Mouse (Mus musculus) G1E (cell line): ENCODE results near the gene Tmem179b. TPM values are rescaled to one million over a fixed set of nuclear protein-coding genes. Genes with fewer than 3 reads are reported as not detected.
A peak's percentile ranks its signal among the peaks of the same experiment; 100 is the strongest.

Experiments
- ATAC-seq: 2 replicates; pipeline ENCODE4 v1.8.0; 2016; ENCODE audit warnings: mild to moderate bottlenecking; ENCODE audit not compliant: insufficient number of reproducible peaks, poor library complexity, low FRiP score, severe bottlenecking; ENCODE audit errors: extremely low read depth
- DNase-seq: peaks from one replicate; pipeline ENCODE4 v3.0.0; 2012; ENCODE audit warnings: low spot score
- H3K27me3 ChIP-seq: 2 replicates; pipeline ENCODE4 v1.6.1; 2012; ENCODE audit warnings: mild to moderate bottlenecking, low read length, inconsistent platforms; ENCODE audit not compliant: insufficient read depth
- H3K36me3 ChIP-seq: replicated peaks from 2 replicates; pipeline ENCODE3; 2012; ENCODE audit warnings: mild to moderate bottlenecking, inconsistent platforms
- H3K4me1 ChIP-seq: 2 replicates; pipeline ENCODE4 v1.6.1; 2012; ENCODE audit warnings: low read depth, low read length, inconsistent platforms, mixed read lengths; ENCODE audit not compliant: insufficient read depth
- H3K4me3 ChIP-seq: 2 replicates; pipeline ENCODE4 v1.5.1; 2012; ENCODE audit warnings: low read depth, mild to moderate bottlenecking, inconsistent platforms, low read length, moderate library complexity, mixed read lengths
- H3K9me3 ChIP-seq: replicated peaks from 2 replicates; pipeline ENCODE4 v1.6.1; 2012; ENCODE audit warnings: inconsistent platforms
- CTCF ChIP-seq: IDR thresholded peaks from 2 replicates; pipeline ENCODE4 v1.5.1; 2012; ENCODE audit warnings: low read depth, low read length, inconsistent platforms, mixed read lengths
- GATA1 ChIP-seq: IDR thresholded peaks from 2 replicates; pipeline ENCODE4 v1.6.1; 2012; ENCODE audit warnings: borderline replicate concordance, low read length, inconsistent platforms, mixed read lengths
- GATA2 ChIP-seq: IDR thresholded peaks from 2 replicates; pipeline ENCODE4 v1.6.1; 2012; ENCODE audit warnings: low read depth, low read length, inconsistent platforms, borderline replicate concordance
- POLR2AphosphoS5 ChIP-seq: IDR thresholded peaks from 2 replicates; pipeline ENCODE4 v1.6.1; 2012; ENCODE audit warnings: low read depth, low read length, inconsistent platforms; ENCODE audit not compliant: insufficient replicate concordance
- TAL1 ChIP-seq: conservative IDR thresholded peaks from 2 replicates; pipeline ENCODE4 v1.6.1; 2012; ENCODE audit warnings: low read depth, low read length, inconsistent platforms, mixed read lengths
- polyA plus RNA-seq: library from polyadenylated mRNA; stranded (reverse); fragments of >175 nt; gene quantifications from 2 replicates; pipeline ENCODE4 v1.2.3, GENCODE M21; 2012
- total RNA-seq, 2 experiments: library from RNA; stranded (forward) in 1 of 2; stranded (reverse) in 1 of 2; fragments of 200-1000 nt in 1 of 2; fragments of >200 nt in 1 of 2; fragmentation: Nextera tagmentation in 1 of 2; gene quantifications; 2 replicates each; pipeline ENCODE4 v1.2.3; 2014 to 2017

The Tmem179b gene
- total and polyA plus RNA-seq, 3 experiments: 90.2 to 138 (median 96.6) TPM

GRCm38 (mm10) chr19:8788521-8788920, 14.3 kb upstream of the Tmem179b start:
- ATAC-seq: no peak
- TF ChIP-seq GATA1 (no peak), CTCF (no peak), POLR2AphosphoS5 (no peak), TAL1 (no peak), GATA2 (no peak)
- H3K36me3 ChIP-seq: peaks cover 45% of the 10 kb centered on the region
- H3K4me1 ChIP-seq: peaks cover 34% of the 10 kb centered on the region
- H3K27me3 ChIP-seq: no peaks in the 10 kb centered on the region
- no peak overlapping the region for H3K4me3 ChIP-seq
- no peak for DNase-seq
- H3K9me3 ChIP-seq: peaks cover 5% of the 10 kb centered on the region

DNA sequence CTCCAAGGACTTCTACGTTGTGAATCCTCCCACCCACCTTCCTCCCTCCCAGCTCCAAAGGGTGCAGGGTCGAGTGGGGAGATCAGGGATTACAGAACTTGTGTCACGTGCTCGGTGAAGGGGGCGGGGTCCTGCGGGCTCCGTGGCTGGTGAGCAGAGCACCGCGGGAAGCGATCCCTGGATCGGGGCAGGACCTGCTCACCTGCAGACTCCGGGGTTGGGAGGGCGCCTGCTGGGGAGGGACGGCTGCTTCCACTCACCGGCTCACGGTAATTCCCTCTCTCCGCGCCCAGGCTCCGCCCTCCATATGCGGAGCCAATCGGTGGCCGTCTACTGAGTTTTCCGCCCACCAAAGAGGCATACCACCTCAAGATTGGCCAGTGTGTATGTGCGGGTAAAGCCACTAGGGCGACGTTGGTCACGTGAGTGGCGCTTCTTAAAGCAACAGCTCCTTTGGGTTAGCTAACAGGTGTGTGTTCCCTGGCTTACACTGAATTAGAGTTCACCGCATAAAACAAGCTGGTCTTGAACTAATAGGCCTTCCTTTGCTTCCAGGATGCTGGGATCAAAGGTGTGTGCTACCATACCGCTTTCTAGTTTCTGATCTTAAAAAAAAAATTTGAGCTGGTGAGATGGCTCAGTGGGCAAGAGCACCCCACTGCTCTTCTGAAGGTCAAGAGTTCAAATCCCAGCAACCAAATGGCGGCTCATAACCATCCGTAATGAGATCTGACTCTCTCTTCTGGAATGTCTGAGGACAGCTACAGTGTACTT, 11.9 kb upstream of the Tmem179b start, which contains the start of gene Taf6l:
Taf6l (minus strand) TSS at position 410 of the 774 bp plus-strand sequence.
- H3K27me3 ChIP-seq: no peaks in the 10 kb centered on the region
- ATAC-seq: peak; percentile 94
- peaks cover 42% of the 10 kb centered on the region for H3K4me1 ChIP-seq
- DNase-seq: peak; percentile 92
- H3K9me3 ChIP-seq: no peaks in the 10 kb centered on the region
- TF ChIP-seq TAL1 (no peak), CTCF (no peak), POLR2AphosphoS5 (no peak), GATA1 (no peak), GATA2 (no peak)
- peak within 1 kb of the TSS; percentile 84 for H3K4me3 ChIP-seq
- peaks cover 49% of the 10 kb centered on the region for H3K36me3 ChIP-seq

DNA sequence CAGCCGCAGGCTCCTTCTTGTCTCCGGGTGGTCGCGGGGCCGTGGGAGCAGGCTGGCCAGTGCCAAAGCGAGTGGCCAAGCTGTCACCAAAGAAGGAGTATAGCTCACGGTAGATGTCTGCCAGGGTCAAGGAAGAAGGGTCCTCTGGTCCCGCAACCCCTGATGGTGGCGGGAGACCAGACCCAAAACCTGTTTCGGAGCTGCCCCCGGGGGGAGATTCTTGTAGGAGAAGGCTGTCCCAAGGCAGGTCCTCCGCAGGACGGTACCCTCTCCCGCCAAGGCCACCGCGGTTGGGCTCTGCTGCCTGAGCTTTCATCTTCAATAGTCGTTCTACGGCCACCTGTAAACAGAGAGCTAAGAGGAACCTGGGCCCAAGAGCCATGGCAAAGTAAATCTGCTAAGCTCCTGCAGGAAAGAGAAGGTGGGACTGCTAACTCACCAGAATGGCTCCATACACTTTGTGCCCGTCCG, 719 bp upstream of the Tmem179b start:
- Histone ChIP-seq H3K27me3 (no peaks in the 10 kb centered on the region), H3K36me3 (peaks cover 66% of the 10 kb centered on the region), H3K4me3 (peak overlapping the region; percentile 85), H3K4me1 (peaks cover 54% of the 10 kb centered on the region), H3K9me3 (no peaks in the 10 kb centered on the region)
- no peak for DNase-seq
- no peak for TF ChIP-seq GATA1
- TF ChIP-seq POLR2AphosphoS5: no peak
- TF ChIP-seq CTCF: no peak
- no peak for TF ChIP-seq GATA2
- TF ChIP-seq TAL1: no peak
- ATAC-seq: no peak

- no peak for TF ChIP-seq GATA2
- TF ChIP-seq POLR2AphosphoS5: no peak
- TF ChIP-seq GATA1: no peak
- TF ChIP-seq TAL1: no peak
- TF ChIP-seq CTCF: no peak
- Histone ChIP-seq H3K4me1 (peaks cover 51% of the 10 kb centered on the region), H3K9me3 (no peaks in the 10 kb centered on the region), H3K27me3 (no peaks in the 10 kb centered on the region), H3K4me3 (peak overlapping the region; percentile 85), H3K36me3 (peaks cover 70% of the 10 kb centered on the region)
- ATAC-seq (no peak), DNase-seq (no peak)
These were observed 858 bp downstream of the Tmem179b start for GRCm38 (mm10) chr19:8773409-8773808.

DNA sequence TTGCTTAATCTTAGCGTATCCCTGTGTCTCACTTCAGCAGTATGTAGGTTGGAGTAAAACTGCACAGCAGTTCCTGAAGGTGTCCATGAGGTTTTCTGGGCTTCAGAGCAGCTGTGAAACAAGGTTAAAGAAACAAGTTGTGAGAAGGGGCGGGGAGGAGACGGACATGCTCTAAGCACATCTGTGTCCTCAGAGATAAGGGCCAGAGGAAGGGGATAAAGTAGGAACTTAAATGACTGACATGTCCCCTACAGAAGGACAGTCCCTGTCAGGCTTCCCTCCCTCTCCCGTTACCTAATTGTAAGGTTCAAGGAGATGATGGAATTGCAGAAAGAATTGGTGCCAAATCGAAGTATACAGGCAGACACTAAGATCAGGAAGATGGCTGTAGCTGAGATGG, 1.3 kb downstream of the Tmem179b start:
- TF ChIP-seq TAL1: peak; percentile 66; the same call in 1 of the 2 replicates
- no peak for TF ChIP-seq POLR2AphosphoS5
- TF ChIP-seq GATA2: no peak
- peak; percentile 43 for DNase-seq
- Histone ChIP-seq H3K9me3 (no peaks in the 10 kb centered on the region), H3K36me3 (peaks cover 70% of the 10 kb centered on the region), H3K4me1 (peaks cover 51% of the 10 kb centered on the region), H3K4me3 (peak overlapping the region; percentile 85; the same call in 1 of the 2 replicates), H3K27me3 (no peaks in the 10 kb centered on the region)
- peak; percentile 48; the same call in 1 of the 2 replicates for ATAC-seq

DNA sequence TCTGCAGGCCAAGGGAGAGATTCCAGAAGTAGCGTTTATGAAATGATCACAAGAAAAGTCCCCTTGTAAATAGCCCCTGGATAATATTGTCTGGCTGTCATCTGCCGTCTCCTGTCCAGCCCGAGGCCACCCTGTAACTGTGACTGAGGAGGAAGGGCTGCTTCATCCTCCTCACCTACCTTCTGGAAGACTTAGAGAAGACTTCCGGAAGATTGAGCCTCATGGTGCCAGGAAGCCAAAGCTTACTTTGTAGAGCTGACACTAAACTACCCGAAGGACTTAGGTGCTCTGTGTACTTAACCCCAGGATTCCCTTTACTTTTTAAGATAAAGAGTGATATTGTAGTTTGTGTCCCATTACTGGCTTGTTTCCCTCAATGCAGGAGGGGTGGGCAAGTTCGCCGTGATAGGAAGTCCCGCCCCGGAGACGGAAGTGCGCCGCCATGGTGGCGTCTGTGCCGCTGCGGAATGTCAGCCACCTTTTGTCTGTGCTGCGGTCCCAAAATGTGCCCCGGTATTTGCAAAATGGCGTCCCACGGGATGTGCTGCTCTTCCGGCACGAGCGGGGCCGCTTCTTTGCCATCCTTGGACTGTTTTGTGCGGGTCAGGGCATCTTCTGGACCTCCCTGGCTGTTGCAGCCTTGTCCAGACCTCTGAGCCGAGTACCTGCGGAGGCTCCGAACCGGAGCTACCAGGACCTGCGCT, 3.5 kb downstream of the Tmem179b start, which contains the start of gene Tmem223:
Tmem223 (plus strand) TSS at position 430 of the 704 bp plus-strand sequence.
- peaks cover 39% of the 10 kb centered on the region for H3K4me1 ChIP-seq
- H3K9me3 ChIP-seq: peaks cover 2% of the 10 kb centered on the region
- H3K36me3 ChIP-seq: peaks cover 81% of the 10 kb centered on the region
- ATAC-seq: no peak
- DNase-seq: no peak
- no peaks in the 10 kb centered on the region for H3K27me3 ChIP-seq
- TF ChIP-seq POLR2AphosphoS5: no peak
- TF ChIP-seq GATA1: no peak
- no peak for TF ChIP-seq TAL1
- no peak for TF ChIP-seq GATA2
- TF ChIP-seq CTCF: no peak
- H3K4me3 ChIP-seq: peak within 1 kb of the TSS; percentile 10; the same call in 1 of the 2 replicates
